Mouse (Mus musculus) urinary bladder, postnatal 25 days (tissue): Measurements from ENCODE around the gene Epha3.

ENCODE experiments used
- DNase-seq: peaks from one replicate; pipeline ENCODE4 v3.0.0; 2022; ENCODE audit warnings: low spot score

The Epha3 gene

GRCm38 (mm10) chr16:63863913-63864330 lies at the start of gene Epha3:
TSS of gene Epha3 (minus strand) at chr16:63864175.
- DNase-seq, result peak; percentile 49

DNA sequence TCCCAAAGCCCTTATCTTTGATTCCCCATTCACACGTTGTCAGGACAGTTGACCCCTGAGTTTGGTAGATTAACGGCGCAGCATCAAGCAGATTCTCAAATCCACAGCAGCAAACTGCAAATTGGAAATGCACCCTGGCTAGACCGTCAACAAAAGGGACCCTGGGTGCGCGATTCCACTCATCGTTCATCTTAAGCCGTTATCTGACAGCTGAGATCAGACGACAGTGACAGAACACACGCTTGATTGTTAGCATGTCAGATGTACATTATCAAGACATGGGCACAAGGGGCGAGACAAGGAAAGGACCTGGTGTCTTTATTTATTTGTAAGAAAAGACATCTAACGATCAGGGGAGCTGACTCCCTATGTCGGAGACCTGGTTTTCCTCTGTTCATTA lies 39.5 kb upstream of the Epha3 start:
- DNase-seq, result no peak

GRCm38 (mm10) chr16:63881190-63881589 lies 17.2 kb upstream of the Epha3 start:
- DNase-seq, result no peak

GRCm38 (mm10) chr16:63872313-63872712 lies 8.3 kb upstream of the Epha3 start:
- peak; percentile 29 for DNase-seq

DNA sequence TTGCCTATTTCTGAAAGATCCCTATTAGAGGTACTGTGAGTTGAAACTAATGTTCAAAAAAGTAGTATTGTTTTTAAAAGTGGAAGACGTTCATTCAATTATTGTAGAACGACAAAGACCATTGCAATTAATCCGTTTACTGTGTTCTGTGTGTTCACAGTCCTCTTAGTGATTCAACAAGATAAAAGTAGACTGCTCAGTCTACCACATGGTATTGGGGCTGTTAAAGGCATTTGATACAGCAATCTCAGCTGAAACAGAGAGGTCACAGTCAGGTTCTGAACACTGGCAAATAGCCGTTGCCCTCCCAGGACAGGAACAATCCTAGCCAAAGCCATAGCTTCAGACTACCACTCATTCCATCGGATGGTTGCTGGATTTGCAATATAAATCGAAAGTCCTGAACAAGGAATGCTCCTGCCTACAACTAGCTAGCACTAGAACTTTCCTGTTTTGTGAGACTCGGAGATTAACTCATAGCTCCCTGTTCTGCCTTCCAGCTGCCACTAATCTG lies 545 bp upstream of the Epha3 start:
- DNase-seq, result no peak

- DNase-seq, result no peak
Measured at GRCm38 (mm10) chr16:63863181-63863580, 794 bp downstream of the Epha3 start.

DNA sequence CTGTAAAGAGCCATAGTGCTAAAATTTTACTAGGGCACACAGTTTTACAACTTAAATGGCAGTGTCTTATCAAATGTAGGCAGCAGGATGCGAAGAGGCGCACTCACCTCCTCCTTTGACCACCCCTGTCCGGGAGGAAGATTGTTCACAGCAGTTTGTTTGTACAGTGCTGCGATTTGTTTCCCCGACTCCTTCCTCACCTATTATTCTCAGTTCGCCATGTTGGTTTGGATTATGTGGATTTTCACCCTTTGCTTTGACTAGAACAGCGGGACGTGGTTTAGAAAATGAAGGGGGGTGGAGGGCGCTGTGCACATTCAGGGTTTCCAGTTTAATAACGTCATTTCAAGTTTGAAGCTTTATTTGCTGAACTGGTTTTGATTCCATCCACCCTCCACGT lies 6.4 kb downstream of the Epha3 start:
- DNase-seq, result no peak

- DNase-seq, result peak; percentile 62
Measured at GRCm38 (mm10) chr16:63856658-63857552, 7.1 kb downstream of the Epha3 start.

DNA sequence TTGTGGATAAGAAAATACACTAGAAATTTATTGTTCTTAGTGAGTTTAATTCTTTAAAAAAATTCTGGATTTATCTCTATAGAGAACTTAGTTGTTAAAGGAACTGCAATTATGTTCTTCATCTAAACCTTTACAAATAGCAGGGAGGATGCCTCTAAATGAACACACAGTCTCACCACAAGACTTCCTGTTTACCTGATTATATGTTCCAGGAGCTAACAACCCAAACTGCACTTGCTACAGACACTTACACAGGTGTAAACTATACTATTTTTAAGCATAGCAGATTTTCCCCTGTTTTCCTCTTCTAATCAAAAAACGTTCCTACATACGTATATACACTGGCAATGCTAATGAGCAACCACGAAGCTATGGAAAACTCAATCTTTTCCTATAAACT lies 13.7 kb downstream of the Epha3 start:
- DNase-seq, result no peak

DNA sequence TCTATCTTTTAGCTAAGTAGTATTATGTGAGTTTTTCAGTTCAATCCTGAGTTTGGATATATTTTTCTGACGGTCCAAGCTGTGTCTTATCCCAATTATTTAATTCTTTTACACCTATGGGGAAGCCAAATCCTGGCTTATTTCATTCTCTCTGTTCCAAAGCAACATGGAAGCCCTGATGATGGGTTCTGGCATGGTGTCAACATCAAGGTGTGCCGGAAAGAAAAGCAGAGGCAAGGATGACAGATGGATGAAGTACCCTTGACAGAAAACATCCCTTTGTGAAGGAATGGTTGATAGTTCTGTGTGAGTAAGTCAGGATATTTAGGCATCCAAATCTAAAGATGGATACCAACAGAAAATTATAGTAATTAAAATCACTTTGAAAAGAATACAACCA lies 21.1 kb downstream of the Epha3 start:
- DNase-seq, result no peak

- no peak for DNase-seq
Measured at GRCm38 (mm10) chr16:63837466-63837865, 26.5 kb downstream of the Epha3 start.

DNA sequence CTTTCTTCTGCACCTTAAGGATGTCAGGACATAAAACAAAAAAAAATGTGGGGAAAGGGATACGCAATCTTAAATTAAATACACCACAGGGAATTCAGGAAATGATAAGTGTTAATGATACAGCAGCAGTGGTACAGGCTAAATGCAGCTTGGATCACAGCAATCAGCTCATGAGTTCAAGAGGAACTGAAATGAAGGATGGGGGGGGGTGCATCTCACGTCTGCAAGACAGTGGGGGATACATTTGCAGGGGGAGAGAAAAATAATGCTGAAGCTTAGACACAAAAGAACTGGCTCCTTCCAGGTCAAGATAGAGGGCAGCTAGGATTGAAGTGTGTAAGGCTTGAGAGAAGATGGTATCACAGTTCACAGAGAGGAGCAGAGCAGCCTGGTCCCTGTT lies 42.8 kb downstream of the Epha3 start:
- DNase-seq, result no peak

- DNase-seq, result no peak
Measured at GRCm38 (mm10) chr16:63817606-63818005, 46.4 kb downstream of the Epha3 start.

DNA sequence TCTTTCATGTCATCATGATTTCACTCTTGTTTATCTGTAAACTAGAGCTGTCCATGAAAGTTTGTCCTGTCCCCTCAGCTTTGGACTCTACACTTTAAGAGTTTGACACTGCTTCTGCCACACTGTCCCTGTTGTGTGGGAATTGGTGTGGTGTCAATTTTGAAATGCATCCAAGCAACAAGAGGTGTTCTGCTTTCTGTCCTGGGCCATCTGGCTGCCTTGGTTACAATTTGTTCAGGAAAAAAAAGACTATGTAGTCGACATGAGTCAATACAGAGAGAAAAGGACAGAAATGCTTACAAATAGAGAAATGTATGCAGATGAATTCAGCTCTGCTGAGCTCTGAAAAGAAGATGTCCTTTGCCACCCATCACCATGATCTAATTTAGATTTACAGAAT lies 47.3 kb downstream of the Epha3 start:
- no peak for DNase-seq

- no peak for DNase-seq
Measured at GRCm38 (mm10) chr16:63809871-63810270, 54.1 kb downstream of the Epha3 start.

DNA sequence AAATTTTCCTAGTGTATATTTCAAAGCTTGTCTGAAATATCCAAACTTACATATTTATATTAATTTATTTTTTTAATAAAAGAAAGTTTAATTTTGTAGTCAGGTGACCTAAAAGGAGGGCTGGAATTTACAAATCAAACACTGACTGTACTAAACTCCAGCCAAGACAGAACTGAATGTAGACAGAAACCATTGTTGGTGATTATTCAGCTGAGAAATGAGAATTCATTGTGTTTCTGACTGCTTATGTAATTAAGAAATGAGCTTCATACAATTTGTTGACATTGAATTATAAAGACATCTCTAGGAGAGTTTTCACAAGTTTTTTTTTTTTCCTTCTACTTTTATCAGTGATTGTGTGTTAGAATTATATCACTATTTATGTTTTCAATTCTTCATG lies 55.0 kb downstream of the Epha3 start:
- DNase-seq, result no peak

DNA sequence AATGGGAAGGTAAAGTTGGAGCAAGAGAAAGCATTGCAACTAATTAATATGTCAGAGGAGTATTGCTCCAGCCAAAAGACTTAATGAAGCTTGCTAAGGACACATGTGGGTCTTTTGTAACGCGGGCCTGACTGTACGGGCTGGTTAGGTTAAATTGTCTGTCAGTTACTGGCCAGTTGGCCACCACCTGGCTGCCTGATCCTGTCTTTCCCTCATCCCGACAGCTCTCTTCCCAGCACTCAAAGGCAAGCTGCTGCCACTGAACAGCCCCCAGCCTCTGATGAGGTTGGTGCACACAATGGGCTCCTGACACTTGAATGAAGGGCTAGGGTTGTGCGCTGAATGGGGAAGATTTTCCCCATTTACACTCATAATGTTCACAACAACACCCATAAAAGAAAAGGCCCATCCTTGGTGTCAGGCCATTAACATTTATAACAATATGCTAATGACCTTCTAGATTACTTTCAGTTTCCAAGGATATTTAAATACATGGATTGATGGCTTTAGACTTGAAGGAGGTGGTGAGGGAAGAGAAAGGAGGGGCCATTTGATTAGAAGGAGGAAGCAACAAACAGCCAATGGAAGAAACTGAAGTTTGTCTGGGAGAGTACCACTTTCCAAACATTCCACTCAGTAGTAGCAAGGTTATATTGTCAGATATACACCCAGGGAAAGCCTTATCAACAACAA lies 57.4 kb downstream of the Epha3 start:
- DNase-seq, result no peak

- no peak for DNase-seq
Measured at GRCm38 (mm10) chr16:63806025-63806424, 58.0 kb downstream of the Epha3 start.

DNA sequence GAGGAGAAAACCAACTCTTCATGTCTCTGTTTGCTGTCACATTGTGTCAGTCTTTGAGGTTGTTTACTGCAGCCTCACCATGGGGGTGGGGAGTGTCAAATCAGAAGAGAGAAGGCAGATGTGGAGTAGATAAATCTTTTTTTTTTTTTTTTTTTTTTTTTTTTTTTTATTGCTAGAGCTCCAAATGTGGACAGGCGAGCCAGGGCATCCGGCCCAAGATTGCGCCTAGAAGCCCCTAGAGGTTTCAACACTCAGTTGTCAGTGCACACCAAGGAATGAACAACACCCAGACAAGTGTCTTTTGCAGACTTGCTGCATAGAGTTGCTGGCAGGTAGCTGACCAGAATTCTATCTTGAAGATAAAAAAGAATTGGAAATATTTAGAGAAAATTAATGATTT lies 62.5 kb downstream of the Epha3 start:
- no peak for DNase-seq

- DNase-seq, result no peak
Measured at GRCm38 (mm10) chr16:63798341-63798740, 65.6 kb downstream of the Epha3 start.

DNA sequence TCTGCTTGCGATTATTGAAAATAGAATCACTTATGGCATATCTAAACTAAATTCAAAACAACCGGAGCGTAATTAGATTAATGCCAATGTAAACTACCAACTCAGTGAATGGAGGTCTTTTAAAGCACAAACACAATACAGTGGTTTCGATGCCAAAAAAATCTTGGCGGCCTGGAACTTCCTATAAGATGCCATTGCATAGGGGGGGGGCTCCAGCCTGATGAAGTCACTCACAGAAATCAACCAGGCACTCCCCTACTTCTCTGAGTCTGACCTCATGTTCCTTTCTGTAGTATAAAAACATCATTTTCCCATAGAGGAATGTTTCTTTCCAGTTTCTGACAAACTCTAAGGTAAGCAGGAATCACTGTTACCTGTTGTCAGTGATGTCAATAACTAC lies 69.7 kb downstream of the Epha3 start:
- no peak for DNase-seq

DNA sequence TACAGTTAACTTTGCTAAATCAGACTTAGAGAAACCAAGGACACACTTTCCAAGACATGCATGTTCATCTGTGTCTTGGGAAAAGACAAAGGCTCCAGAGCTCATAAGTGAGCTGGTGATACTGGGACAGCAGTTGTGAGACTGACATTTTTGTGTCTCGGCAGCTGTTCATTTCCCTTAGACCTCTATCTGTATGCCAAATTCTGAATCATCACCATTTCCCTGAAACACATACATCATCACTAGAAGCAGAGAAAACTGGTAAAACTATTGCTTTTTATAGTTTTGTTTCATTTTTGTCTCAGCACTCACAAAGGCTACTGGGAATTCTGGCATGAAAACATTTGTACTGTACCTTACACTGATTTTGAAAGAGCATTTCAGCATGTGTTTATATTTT lies 70.2 kb downstream of the Epha3 start:
- no peak for DNase-seq

- no peak for DNase-seq
Measured at GRCm38 (mm10) chr16:63792084-63792483, 71.9 kb downstream of the Epha3 start.
